ENCODE assay signal across 8 mouse cellular contexts in genomic region chr11:113751484-113752084, GRCm38 (mm10). TPM values are rescaled to one million over a fixed set of nuclear protein-coding genes. Genes with fewer than 3 reads are reported as not detected.
A peak's percentile ranks its signal among the peaks of the same experiment; 100 is the strongest.
DNase-seq lines count a peak whose midpoint lies in the region; ATAC-seq and TF ChIP-seq lines count a peak whose summit lies in the region.

Gene Cdc42ep4 (minus strand): TSS chr11:113751881.

- peak within 1 kb of the TSS; percentile 90 to 96 for H3K4me3 ChIP-seq in ES-E14 (ENCODE audit: insufficient read depth in 1 of 2, low read depth in 1 of 2, low read length in 2 of 2, poor library complexity in 1 of 2, severe bottlenecking in 1 of 2)
- H3K4me3 ChIP-seq in forebrain, embryonic 14.5 days (ENCODE audit: low read depth, low read length), result peak within 1 kb of the TSS; percentile 89
- H3K4me3 ChIP-seq in liver, postnatal 0 days (ENCODE audit: low read depth, low read length), result peak within 1 kb of the TSS; percentile 72
- H3K4me3 ChIP-seq in neural tube, embryonic 13.5 days, result peak within 1 kb of the TSS; percentile 89

- peak within 1 kb of the TSS; percentile 79 for H3K4me2 ChIP-seq in forebrain, embryonic 14.5 days (ENCODE audit: low read length)
- peak within 1 kb of the TSS; percentile 97 for H3K4me2 ChIP-seq in liver, postnatal 0 days (ENCODE audit: low read depth, low read length)
- H3K4me2 ChIP-seq in neural tube, embryonic 13.5 days, result peak within 1 kb of the TSS; percentile 63

- H3K9me3 ChIP-seq in ES-E14 (ENCODE audit: control insufficient read depth, insufficient read depth, low read depth, low read length), result no peaks in the 10 kb centered on the region
- H3K9me3 ChIP-seq in forebrain, embryonic 14.5 days (replicated peaks; ENCODE audit: control insufficient read depth, low read length), result no peaks in the 10 kb centered on the region
- no peaks in the 10 kb centered on the region for H3K9me3 ChIP-seq in liver, postnatal 0 days (ENCODE audit: low read length)
- H3K9me3 ChIP-seq in neural tube, embryonic 13.5 days, result no peaks in the 10 kb centered on the region

- H3K27me3 ChIP-seq in forebrain, embryonic 14.5 days (replicated peaks; ENCODE audit: control insufficient read depth, insufficient read depth, low read length), result no peaks in the 10 kb centered on the region
- no peaks in the 10 kb centered on the region for H3K27me3 ChIP-seq in liver, postnatal 0 days (ENCODE audit: insufficient read depth, low read length)
- H3K27me3 ChIP-seq in neural tube, embryonic 13.5 days, result no peaks in the 10 kb centered on the region

- no peaks in the 10 kb centered on the region for H3K36me3 ChIP-seq in ES-E14 (ENCODE audit: control insufficient read depth, insufficient read depth, low read length, poor library complexity, severe bottlenecking)
- no peaks in the 10 kb centered on the region; the same call in 1 of the 2 replicates for H3K36me3 ChIP-seq in forebrain, embryonic 14.5 days (ENCODE audit: control insufficient read depth, insufficient read depth, low read length)
- H3K36me3 ChIP-seq in liver, postnatal 0 days (replicated peaks; ENCODE audit: insufficient read depth, low read length), result peaks cover 4% of the 10 kb centered on the region; the same call in 1 of the 2 replicates
- H3K36me3 ChIP-seq in neural tube, embryonic 13.5 days, result no peaks in the 10 kb centered on the region

- no peak for TF ChIP-seq EP300 in liver, postnatal 0 days (IDR thresholded peaks at IDR 0.05; ENCODE audit: low read depth)

- intact Hi-C loops in heart, postnatal 10 days (cut with DNase I), result loop anchor here (1.0 kb wide), 1 partner anchor 56 kb away; no protein-coding TSS in a partner anchor

- ATAC-seq in forebrain, embryonic 14.5 days, result peak; percentile 90
- peak; percentile 82 for ATAC-seq in liver, postnatal 0 days
- ATAC-seq in neural tube, embryonic 13.5 days (ENCODE audit: low read depth), result peak; percentile 86

- DNase-seq in ES-E14 (ENCODE audit: low read depth, low spot score), result peak; percentile 95
- peak; percentile 44 for DNase-seq in cerebellum, adult 11 months
- DNase-seq in forebrain, embryonic 14.5 days (ENCODE audit: low spot score), result peak; percentile 98
- peak; percentile 86 to 87 for DNase-seq in heart, postnatal 10 days
- peak; percentile 84 for DNase-seq in large intestine, adult 2 months (ENCODE audit: low read depth, low spot score)
- DNase-seq in liver, postnatal 0 days, result peak; percentile 94
- DNase-seq in telencephalon, adult 2 months (ENCODE audit: low read depth, low spot score), result peak; percentile 73

- under 1% methylated on average over 43 of the region's 44 CpGs for WGBS in forebrain, embryonic 14.5 days
- under 1% methylated on average over 44 of the region's 44 CpGs for WGBS in large intestine, adult 2 months
- under 1% methylated on average over 44 of the region's 44 CpGs for WGBS in liver, postnatal 0 days (ENCODE audit: insufficient replicate concordance)
- under 1% methylated on average over 43 of the region's 44 CpGs for WGBS in neural tube, embryonic 13.5 days

- H3K9ac ChIP-seq in ES-E14 (ENCODE audit: insufficient read depth, low read depth, low read length, poor library complexity, severe bottlenecking), result peak within 1 kb of the TSS; percentile 87
- H3K9ac ChIP-seq in forebrain, embryonic 14.5 days (ENCODE audit: low read length), result peak within 1 kb of the TSS; percentile 93
- H3K9ac ChIP-seq in liver, postnatal 0 days (replicated peaks), result peak within 1 kb of the TSS; percentile 81
- peak within 1 kb of the TSS; percentile 95 for H3K9ac ChIP-seq in neural tube, embryonic 13.5 days

- no peak for TF ChIP-seq CTCF in liver, postnatal 0 days (IDR thresholded peaks at IDR 0.05; ENCODE audit: low read depth)

- H3K27ac ChIP-seq in ES-E14 (ENCODE audit: insufficient read depth, low read depth, low read length, poor library complexity, severe bottlenecking), result peak within 1 kb of the TSS; percentile 93
- peak within 1 kb of the TSS; percentile 93 for H3K27ac ChIP-seq in forebrain, embryonic 14.5 days (ENCODE audit: low read depth, low read length)
- H3K27ac ChIP-seq in liver, postnatal 0 days (ENCODE audit: low read depth), result peak within 1 kb of the TSS; percentile 98
- H3K27ac ChIP-seq in neural tube, embryonic 13.5 days (replicated peaks), result peak within 1 kb of the TSS; percentile 95

- H3K4me1 ChIP-seq in ES-E14 (ENCODE audit: control insufficient read depth in 2 of 2, insufficient read depth in 2 of 2, low read length in 2 of 2, poor library complexity in 1 of 2), result peaks cover 0 to 39% of the 10 kb centered on the region in 2 experiments; a peak in 3 of 4 replicates
- H3K4me1 ChIP-seq in forebrain, embryonic 14.5 days (ENCODE audit: control insufficient read depth, insufficient read depth, low read length), result peaks cover 29% of the 10 kb centered on the region
- H3K4me1 ChIP-seq in liver, postnatal 0 days (ENCODE audit: insufficient read depth), result peaks cover 39% of the 10 kb centered on the region
- peaks cover 48% of the 10 kb centered on the region for H3K4me1 ChIP-seq in neural tube, embryonic 13.5 days (replicated peaks)

- in situ Hi-C loops in ES-E14 (cut with MboI; ENCODE audit: low sequenced_read_pairs in 2 of 2, unreplicated experiment in 2 of 2), result no loop called here

TF ChIP-seq in ES-E14, 5 proteins besides CTCF, POLR2A, EP300 and RAD21:
- TF ChIP-seq ZC3H11A (IDR thresholded peaks at IDR 0.05; ENCODE audit: borderline replicate concordance, low read depth, low read length), result no peak
- no peak for TF ChIP-seq HCFC1 (IDR thresholded peaks at IDR 0.05; ENCODE audit: borderline replicate concordance, insufficient read depth, low read length)
- no peak for TF ChIP-seq MAFK (IDR thresholded peaks at IDR 0.05; ENCODE audit: insufficient read depth, low read depth, low read length)
- no peak for TF ChIP-seq CHD2 (IDR thresholded peaks at IDR 0.05; ENCODE audit: low read depth, low read length)
- TF ChIP-seq ZNF384 (IDR thresholded peaks at IDR 0.05; ENCODE audit: low read depth, low read length), result no peak

RNA-seq across cellular contexts. Expression of gene Cdc42ep4, which starts in this region (rescaled TPM):
- 17.8 and 20.7 TPM in 2 replicates for total RNA-seq in ES-E14 (2012; rRNA removed)
- polyA plus RNA-seq in forebrain, embryonic 14.5 days (2014; fragmentation: Nextera tagmentation; extraction: Ambion mirVana), result 52.4 and 61.5 TPM in 2 replicates
- total RNA-seq in heart, postnatal 10 days (2021), result 10 to 100 TPM; 23.6 to 33.0 TPM
- 27.6 and 38.7 TPM in 2 replicates for polyA plus RNA-seq in large intestine, adult 2 months (2012; rRNA removed)
- polyA plus RNA-seq in liver, postnatal 0 days (2015; fragmentation: Nextera tagmentation; extraction: Ambion mirVana), result 12.4 and 13.7 TPM in 2 replicates
- 54.6 and 58.9 TPM in 2 replicates for polyA plus RNA-seq in neural tube, embryonic 13.5 days (2015; fragmentation: Nextera tagmentation; extraction: Ambion mirVana)

Comparison
In these comparisons a context has a peak if more than half of its experiments do, and no peak if none do; other contexts are left out.
1. Peak in every context shown above with its lines: DNase-seq, ATAC-seq, H3K4me3 ChIP-seq and H3K27ac ChIP-seq.
2. DNase-seq: peak in every context shown above with its lines; median percentile 98 in forebrain, embryonic 14.5 days; 95 in ES-E14; 94 in liver, postnatal 0 days; 86 in heart, postnatal 10 days; 84 in large intestine, adult 2 months; 73 in telencephalon, adult 2 months; 44 in cerebellum, adult 11 months.